ENCODE assay signal across 2 mouse cellular contexts in the genomic region with DNA sequence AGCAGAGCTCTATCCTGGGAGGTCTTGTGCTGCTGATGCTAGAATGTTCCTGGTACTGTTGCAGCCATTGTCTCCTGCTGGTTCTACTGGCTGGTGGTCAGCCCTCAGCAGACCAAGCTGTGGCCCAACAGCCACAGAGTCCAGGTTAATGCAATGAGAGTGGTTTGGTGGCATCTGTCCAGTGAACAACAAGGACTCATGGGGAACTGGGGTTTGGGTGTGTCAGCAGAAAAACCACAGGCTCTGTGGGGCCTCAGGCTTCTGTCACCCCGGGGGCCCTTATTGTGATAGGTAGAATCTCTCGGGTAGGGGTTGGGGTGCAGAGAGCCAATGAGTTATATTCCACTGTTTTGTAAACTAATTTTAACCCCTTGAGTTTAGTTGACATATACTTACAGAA.
TF ChIP-seq lines count a peak whose summit lies in the region.

No protein-coding gene starts in this region.

TF ChIP-seq in MEL, 35 proteins besides CTCF, POLR2A, EP300 and RAD21:
- TF ChIP-seq POLR2AphosphoS5 (IDR thresholded peaks at IDR 0.05; ENCODE audit: borderline replicate concordance, low read depth, low read length) = no peak; the same call in 1 of the 2 replicates
- peak; percentile 11; the same call in 1 of the 2 replicates for TF ChIP-seq SMC3 (IDR thresholded peaks at IDR 0.05; ENCODE audit: low read depth, low read length)
- no peak for TF ChIP-seq TAL1 (IDR thresholded peaks at IDR 0.05; ENCODE audit: low read length)
- TF ChIP-seq RCOR1 (IDR thresholded peaks at IDR 0.05; ENCODE audit: low read depth, low read length) = peak; percentile 52; the same call in 1 of the 2 replicates
- peak; percentile 44; the same call in 1 of the 2 replicates for TF ChIP-seq MXI1 (IDR thresholded peaks at IDR 0.05; ENCODE audit: low read depth, low read length)
- TF ChIP-seq ZKSCAN1 (IDR thresholded peaks at IDR 0.05; ENCODE audit: low read depth, low read length) = no peak
- TF ChIP-seq TBP (IDR thresholded peaks at IDR 0.05; ENCODE audit: low read depth, low read length) = 0 out of 2 replicates have a peak, but pooled peaks have one; percentile 54
- TF ChIP-seq KAT2A (conservative IDR thresholded peaks at IDR 0.05; ENCODE audit: low read depth, low read length) = no peak
- peak; percentile 58 for TF ChIP-seq ETS1 (IDR thresholded peaks at IDR 0.05; ENCODE audit: low read depth, low read length)
- peak; percentile 78; the same call in 1 of the 2 replicates for TF ChIP-seq MAFK (IDR thresholded peaks at IDR 0.05; ENCODE audit: borderline replicate concordance, low read depth, low read length)
- 0 out of 2 replicates have a peak, but pooled peaks have one; percentile 19 for TF ChIP-seq TCF12 (IDR thresholded peaks at IDR 0.05; ENCODE audit: low read depth, low read length)

TF ChIP-seq in myocyte, 11 proteins besides CTCF, POLR2A, EP300 and RAD21:
- TF ChIP-seq POLR2AphosphoS2 (IDR thresholded peaks at IDR 0.05; ENCODE audit: insufficient read length, low read depth) (no peak), MYOG (IDR thresholded peaks at IDR 0.05; ENCODE audit: control insufficient read depth in 1 of 3, insufficient read depth in 1 of 3, insufficient read length in 2 of 3, low read depth in 2 of 3) (no peak), TCF12 (IDR thresholded peaks at IDR 0.05; ENCODE audit: insufficient read depth, poor library complexity, severe bottlenecking) (no peak), USF1 (IDR thresholded peaks at IDR 0.05; ENCODE audit: low read depth) (no peak), E2F4 (IDR thresholded peaks at IDR 0.05; ENCODE audit: insufficient read depth) (no peak), CEBPB (IDR thresholded peaks at IDR 0.05; ENCODE audit: insufficient read depth, poor library complexity, severe bottlenecking) (no peak), REST (IDR thresholded peaks at IDR 0.05; ENCODE audit: insufficient read depth, insufficient read length) (no peak), SRF (IDR thresholded peaks at IDR 0.05; ENCODE audit: control insufficient read depth, insufficient read length, low read depth) (no peak), MYOD1 (IDR thresholded peaks at IDR 0.05; ENCODE audit: control insufficient read depth in 1 of 3, insufficient read length in 2 of 3, low read depth in 2 of 3) (no peak), TCF3 (IDR thresholded peaks at IDR 0.05; ENCODE audit: insufficient read length, low read depth) (no peak), MAX (IDR thresholded peaks at IDR 0.05; ENCODE audit: low read depth) (no peak)
